Mouse (Mus musculus) thymus, adult 2 months (tissue): ENCODE results near the gene Gm17402. TPM values are rescaled to one million over a fixed set of nuclear protein-coding genes. Genes with fewer than 3 reads are reported as not detected.

Experiments
- DNase-seq: peaks from one replicate; pipeline ENCODE4 v3.0.0; 2021
- H3K27ac ChIP-seq: fragments of 200-500 bp; 2 replicates; pipeline ENCODE4 v1.5.1; 2012; ENCODE audit warnings: low read length, control low read depth; ENCODE audit not compliant: control insufficient read depth, insufficient read depth
- H3K27me3 ChIP-seq: fragments of 200-500 bp; 2 replicates; pipeline ENCODE4 v1.6.1; 2012; ENCODE audit warnings: mild to moderate bottlenecking, low read length, moderate library complexity, mixed read lengths; ENCODE audit not compliant: control insufficient read depth, insufficient read depth
- H3K36me3 ChIP-seq: fragments of 200-500 bp; 2 replicates; pipeline ENCODE4 v1.6.1; 2012; ENCODE audit warnings: mild to moderate bottlenecking, low read length, moderate library complexity; ENCODE audit not compliant: control insufficient read depth, insufficient read depth
- H3K4me1 ChIP-seq: fragments of 200-500 bp; replicated peaks from 2 replicates; pipeline ENCODE4 v1.6.1; 2012; ENCODE audit warnings: low read length; ENCODE audit not compliant: control insufficient read depth, insufficient read depth
- H3K4me3 ChIP-seq: fragments of 200-500 bp; 2 replicates; pipeline ENCODE4 v1.5.1; 2012; ENCODE audit warnings: mild to moderate bottlenecking, low read length, control low read depth, moderate library complexity; ENCODE audit not compliant: control insufficient read depth, insufficient read depth
- CTCF ChIP-seq: fragments of 200-500 bp; IDR thresholded peaks from 2 replicates; pipeline ENCODE4 v1.5.1; 2012; ENCODE audit warnings: mild to moderate bottlenecking, control low read depth, low read length, moderate library complexity, borderline replicate concordance; ENCODE audit not compliant: control insufficient read depth, poor library complexity, insufficient read depth; ENCODE audit errors: extremely low read depth
- POLR2A ChIP-seq: fragments of 200-500 bp; IDR thresholded peaks from 2 replicates; pipeline ENCODE4 v1.6.1; 2012; ENCODE audit warnings: mild to moderate bottlenecking, low read length, control low read depth, moderate library complexity; ENCODE audit not compliant: control insufficient read depth, poor library complexity, insufficient read depth; ENCODE audit errors: extremely low read depth
- WGBS: fragments of 180-500 bp; shearing (Covaris S2); methylation state at CpG from one replicate; pipeline ENCODE4 v1.1.7; 2018; 5-methylcytosine and 5-hydroxymethylcytosine counted together
- polyA plus RNA-seq: library from polyadenylated mRNA; depleted of rRNA; stranded (reverse); fragments of >200 nt; gene quantifications from 2 replicates; pipeline ENCODE4 v1.2.3, GENCODE M21; 2012; rRNA removed

Gm17402 gene
- polyA plus RNA-seq: not detected in 2 replicates

GRCm38 (mm10) chr3:67375063-67375462 lies at the start of gene Gm17402:
Gene Gm17402, minus strand, starts transcription at chr3:67375163.
- DNase-seq: no peak
- H3K27ac ChIP-seq: no peak within 1 kb of the TSS
- peaks cover 3% of the 10 kb centered on the region for H3K4me1 ChIP-seq
- no peak for TF ChIP-seq POLR2A
- no peak for TF ChIP-seq CTCF
- H3K36me3 ChIP-seq: no peaks in the 10 kb centered on the region
- no peaks in the 10 kb centered on the region for H3K27me3 ChIP-seq
- WGBS: 80% methylated on average over 3 of the region's 3 CpGs
- H3K4me3 ChIP-seq: peak within 1 kb of the TSS; percentile 28; the same call in 1 of the 2 replicates

GRCm38 (mm10) chr3:67378215-67378614 lies 3.3 kb upstream of the Gm17402 start:
- Histone ChIP-seq H3K36me3 (no peaks in the 10 kb centered on the region), H3K27ac (no peak overlapping the region), H3K27me3 (no peaks in the 10 kb centered on the region), H3K4me1 (peaks cover 3% of the 10 kb centered on the region), H3K4me3 (no peak overlapping the region)
- DNase-seq: no peak
- no peak for TF ChIP-seq POLR2A
- TF ChIP-seq CTCF: no peak

GRCm38 (mm10) chr3:67374360-67374778 lies 594 bp downstream of the Gm17402 start:
- no peak for TF ChIP-seq CTCF
- no peak for TF ChIP-seq POLR2A
- Histone ChIP-seq H3K4me3 (peak overlapping the region; percentile 28; the same call in 1 of the 2 replicates), H3K27me3 (no peaks in the 10 kb centered on the region), H3K4me1 (peaks cover 3% of the 10 kb centered on the region), H3K36me3 (no peaks in the 10 kb centered on the region), H3K27ac (no peak overlapping the region)
- WGBS: 42% methylated on average over 7 of the region's 7 CpGs
- no peak for DNase-seq

GRCm38 (mm10) chr3:67373872-67374271 lies 1.1 kb downstream of the Gm17402 start, which contains the start of gene Mlf1:
Gene Mlf1, plus strand, starts transcription at chr3:67374097.
- peak; percentile 80 for DNase-seq
- TF ChIP-seq POLR2A (no peak), CTCF (0 out of 2 replicates have a peak, but pooled peaks have one; percentile 18)
- H3K27me3 ChIP-seq: no peaks in the 10 kb centered on the region
- peak within 1 kb of the TSS; percentile 28; the same call in 1 of the 2 replicates for H3K4me3 ChIP-seq
- H3K4me1 ChIP-seq: peaks cover 3% of the 10 kb centered on the region
- H3K27ac ChIP-seq: no peak within 1 kb of the TSS
- WGBS: under 1% methylated on average over 35 of the region's 35 CpGs
- no peaks in the 10 kb centered on the region for H3K36me3 ChIP-seq

- H3K27ac ChIP-seq: no peak overlapping the region
- no peak for DNase-seq
- H3K4me3 ChIP-seq: no peak overlapping the region
- WGBS: 56% methylated on average over 5 of the region's 5 CpGs
- H3K36me3 ChIP-seq: no peaks in the 10 kb centered on the region
- H3K4me1 ChIP-seq: peaks cover 3% of the 10 kb centered on the region
- no peak for TF ChIP-seq CTCF
- TF ChIP-seq POLR2A: no peak
- H3K27me3 ChIP-seq: no peaks in the 10 kb centered on the region
Measured at GRCm38 (mm10) chr3:67372781-67373180, 2.2 kb downstream of the Gm17402 start.

GRCm38 (mm10) chr3:67372194-67372593 lies 2.8 kb downstream of the Gm17402 start:
- no peaks in the 10 kb centered on the region for H3K36me3 ChIP-seq
- DNase-seq: no peak
- H3K4me1 ChIP-seq: peaks cover 3% of the 10 kb centered on the region
- no peak overlapping the region for H3K27ac ChIP-seq
- 82% methylated on average over 4 of the region's 4 CpGs for WGBS
- H3K4me3 ChIP-seq: no peak overlapping the region
- no peaks in the 10 kb centered on the region for H3K27me3 ChIP-seq
- no peak for TF ChIP-seq CTCF
- TF ChIP-seq POLR2A: no peak
